Mouse (Mus musculus): ENCODE data around the gene Elk3. TPM values are rescaled to one million over a fixed set of nuclear protein-coding genes. Genes with fewer than 3 reads are reported as not detected.

Gene Elk3
- polyA plus RNA-seq, 1 experiment from 2014 or later: 34.4 TPM

DNA sequence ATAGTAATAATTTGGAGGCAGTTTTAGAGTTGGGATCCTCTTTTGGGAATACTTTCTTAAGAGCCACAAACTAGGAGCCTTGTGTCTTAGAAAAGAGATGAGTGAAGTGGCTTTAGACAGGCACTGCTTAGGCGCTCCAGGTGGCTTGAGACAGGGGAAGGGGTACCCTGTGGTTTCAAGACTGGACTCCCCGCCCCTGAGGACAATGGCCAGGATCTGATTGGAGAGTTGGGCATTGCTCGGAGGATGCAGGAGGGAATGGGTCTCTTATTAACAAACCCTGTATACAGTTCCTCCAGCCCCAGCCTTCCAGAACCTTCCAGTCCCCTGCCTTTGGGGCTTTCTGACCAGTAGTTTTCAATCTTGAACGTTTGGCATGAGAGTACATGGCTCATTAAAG is 641 bp upstream of the Elk3 start:
- ATAC-seq (ENCODE audit: low read depth): no peak

GRCm38 (mm10) chr10:93309934-93310621 is 857 bp downstream of the Elk3 start:
- Histone ChIP-seq H3K4me2 (ENCODE audit: low read depth, low read length) (peak overlapping the region; percentile 92), H3K27ac (replicated peaks; ENCODE audit: low read depth, low read length) (peak overlapping the region; percentile 96), H3K27me3 (replicated peaks; ENCODE audit: control insufficient read depth, insufficient read depth, low read length) (no peaks in the 10 kb centered on the region; the same call in 1 of the 2 replicates), H3K9me3 (ENCODE audit: control insufficient read depth, low read length) (peaks cover under 1% of the 10 kb centered on the region; the same call in 1 of the 2 replicates), H3K4me3 (ENCODE audit: low read depth, low read length) (peak overlapping the region; percentile 85), H3K9ac (ENCODE audit: low read depth, low read length) (peak overlapping the region; percentile 95), H3K36me3 (ENCODE audit: control insufficient read depth, insufficient read depth, low read length) (no peaks in the 10 kb centered on the region), H3K4me1 (ENCODE audit: control insufficient read depth, insufficient read depth, low read length) (peaks cover 12% of the 10 kb centered on the region)
- DNase-seq (ENCODE audit: low spot score) (no peak), ATAC-seq (ENCODE audit: low read depth) (peak; percentile 38; the same call in 1 of the 2 replicates)
- WGBS: under 1% methylated on average over 42 of the region's 43 CpGs

More for the DNA sequence above, 641 bp upstream of the Elk3 start:
- Histone ChIP-seq H3K4me3 (ENCODE audit: low read depth, low read length) (peak overlapping the region; percentile 85), H3K36me3 (ENCODE audit: control insufficient read depth, insufficient read depth, low read length) (no peaks in the 10 kb centered on the region), H3K27ac (replicated peaks; ENCODE audit: low read depth, low read length) (peak overlapping the region; percentile 96; the same call in 1 of the 2 replicates), H3K9ac (ENCODE audit: low read depth, low read length) (peak overlapping the region; percentile 95; the same call in 1 of the 2 replicates), H3K4me1 (ENCODE audit: control insufficient read depth, insufficient read depth, low read length) (peaks cover 5% of the 10 kb centered on the region), H3K27me3 (replicated peaks; ENCODE audit: control insufficient read depth, insufficient read depth, low read length) (no peaks in the 10 kb centered on the region; the same call in 1 of the 2 replicates), H3K9me3 (ENCODE audit: control insufficient read depth, low read length) (peaks cover 8% of the 10 kb centered on the region; the same call in 1 of the 2 replicates), H3K4me2 (ENCODE audit: low read depth, low read length) (peak overlapping the region; percentile 92)
- 12% methylated on average over 4 of the region's 4 CpGs for WGBS
- no peak for DNase-seq (ENCODE audit: low spot score)

- Histone ChIP-seq H3K4me3 (ENCODE audit: low read depth, low read length) (peak overlapping the region; percentile 85), H3K4me2 (ENCODE audit: low read depth, low read length) (peak overlapping the region; percentile 92), H3K27me3 (replicated peaks; ENCODE audit: control insufficient read depth, insufficient read depth, low read length) (no peaks in the 10 kb centered on the region; the same call in 1 of the 2 replicates), H3K9me3 (ENCODE audit: control insufficient read depth, low read length) (no peaks in the 10 kb centered on the region), H3K9ac (ENCODE audit: low read depth, low read length) (peak overlapping the region; percentile 95), H3K4me1 (ENCODE audit: control insufficient read depth, insufficient read depth, low read length) (peaks cover 12% of the 10 kb centered on the region), H3K36me3 (ENCODE audit: control insufficient read depth, insufficient read depth, low read length) (no peaks in the 10 kb centered on the region), H3K27ac (replicated peaks; ENCODE audit: low read depth, low read length) (peak overlapping the region; percentile 96)
- WGBS: 0% methylated on average over 19 of the region's 23 CpGs
- DNase-seq (ENCODE audit: low spot score): peak; percentile 91
- peak; percentile 56 for ATAC-seq (ENCODE audit: low read depth)
These were observed 1.6 kb downstream of the Elk3 start for GRCm38 (mm10) chr10:93309131-93309933.

DNA sequence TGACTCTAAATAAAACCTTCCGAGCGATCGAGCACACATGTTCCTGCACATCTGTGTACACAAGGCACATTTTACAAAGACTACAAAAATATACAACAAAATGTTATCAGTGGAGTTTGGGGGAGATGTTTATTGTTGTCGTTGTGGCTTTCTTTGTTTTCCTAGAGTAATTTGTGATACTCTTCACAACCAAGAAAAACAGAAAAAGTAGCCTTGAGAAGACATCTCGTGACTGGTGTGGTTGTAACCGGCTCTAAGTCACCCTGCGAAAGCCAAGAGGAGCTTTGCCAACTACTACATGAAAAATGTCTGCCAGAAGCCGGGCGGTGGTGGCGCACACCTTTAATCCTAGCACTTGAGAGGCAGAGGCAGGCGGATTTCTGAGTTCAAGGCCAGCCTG is 4.6 kb downstream of the Elk3 start:
- H3K4me2 ChIP-seq (ENCODE audit: low read depth, low read length): peak overlapping the region; percentile 92
- H3K9me3 ChIP-seq (ENCODE audit: control insufficient read depth, low read length): no peaks in the 10 kb centered on the region
- H3K9ac ChIP-seq (ENCODE audit: low read depth, low read length): no peak overlapping the region
- no peaks in the 10 kb centered on the region for H3K36me3 ChIP-seq (ENCODE audit: control insufficient read depth, insufficient read depth, low read length)
- DNase-seq (ENCODE audit: low spot score) (no peak), ATAC-seq (ENCODE audit: low read depth) (no peak)
- no peak overlapping the region for H3K4me3 ChIP-seq (ENCODE audit: low read depth, low read length)
- H3K27me3 ChIP-seq (replicated peaks; ENCODE audit: control insufficient read depth, insufficient read depth, low read length): no peaks in the 10 kb centered on the region
- H3K27ac ChIP-seq (replicated peaks; ENCODE audit: low read depth, low read length): no peak overlapping the region; the same call in 1 of the 2 replicates
- peaks cover 15% of the 10 kb centered on the region for H3K4me1 ChIP-seq (ENCODE audit: control insufficient read depth, insufficient read depth, low read length)
- WGBS: 76% methylated on average over 11 of the region's 11 CpGs

DNA sequence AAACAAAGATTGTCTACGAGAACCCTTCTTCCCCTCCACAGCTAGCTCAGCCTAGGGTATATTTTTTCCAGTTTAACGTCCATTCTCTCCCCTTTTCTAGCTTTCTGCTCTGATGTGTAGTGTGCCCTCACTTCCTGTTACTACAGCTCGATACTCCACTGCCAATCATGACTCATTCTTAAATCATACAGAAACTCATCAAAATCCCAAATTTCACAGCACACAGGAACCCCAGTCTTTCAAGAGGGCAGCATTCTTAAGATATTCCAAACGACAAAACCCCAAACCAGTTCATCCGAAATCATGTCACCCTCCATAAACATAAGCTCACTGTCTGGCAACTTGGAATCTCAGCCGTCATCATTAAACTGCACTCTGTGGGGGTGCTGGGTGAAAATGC is 5.0 kb downstream of the Elk3 start:
- H3K9me3 ChIP-seq (ENCODE audit: control insufficient read depth, low read length): no peaks in the 10 kb centered on the region
- H3K27ac ChIP-seq (replicated peaks; ENCODE audit: low read depth, low read length): no peak overlapping the region; the same call in 1 of the 2 replicates
- no peak for ATAC-seq (ENCODE audit: low read depth)
- H3K4me3 ChIP-seq (ENCODE audit: low read depth, low read length): no peak overlapping the region
- WGBS: 39% methylated on average over 6 of the region's 6 CpGs
- peaks cover 15% of the 10 kb centered on the region for H3K4me1 ChIP-seq (ENCODE audit: control insufficient read depth, insufficient read depth, low read length)
- no peaks in the 10 kb centered on the region for H3K27me3 ChIP-seq (replicated peaks; ENCODE audit: control insufficient read depth, insufficient read depth, low read length)
- H3K9ac ChIP-seq (ENCODE audit: low read depth, low read length): 0 out of 2 replicates have a peak overlapping the region, but pooled peaks have one; percentile 11
- DNase-seq (ENCODE audit: low spot score): no peak
- no peaks in the 10 kb centered on the region for H3K36me3 ChIP-seq (ENCODE audit: control insufficient read depth, insufficient read depth, low read length)
- peak overlapping the region; percentile 18 for H3K4me2 ChIP-seq (ENCODE audit: low read depth, low read length)

DNA sequence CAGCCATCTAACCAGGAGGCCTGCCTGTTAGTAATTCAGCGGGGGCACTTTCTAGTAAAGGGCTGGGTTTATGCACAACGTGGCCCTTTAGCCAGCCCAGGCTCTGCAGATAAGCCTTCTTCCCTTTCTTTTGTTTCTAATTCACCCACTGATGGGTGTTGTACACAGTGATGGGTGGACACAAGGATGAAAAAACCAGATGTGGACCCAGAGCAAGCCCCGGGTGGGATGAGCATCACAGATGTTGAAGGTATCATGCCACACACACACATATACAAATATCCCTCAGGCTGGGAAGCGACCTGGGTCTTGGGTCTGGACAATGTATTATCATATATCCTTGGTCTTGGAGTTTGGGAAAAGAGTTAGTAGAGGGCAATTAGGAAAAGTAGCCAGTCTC is 7.7 kb downstream of the Elk3 start:
- H3K9ac ChIP-seq (ENCODE audit: low read depth, low read length): no peak overlapping the region
- H3K4me3 ChIP-seq (ENCODE audit: low read depth, low read length): no peak overlapping the region
- H3K4me1 ChIP-seq (ENCODE audit: control insufficient read depth, insufficient read depth, low read length): peaks cover 17% of the 10 kb centered on the region
- H3K9me3 ChIP-seq (ENCODE audit: control insufficient read depth, low read length): no peaks in the 10 kb centered on the region
- H3K36me3 ChIP-seq (ENCODE audit: control insufficient read depth, insufficient read depth, low read length): 0 out of 2 replicates have a peak, but pooled peaks cover 3% of the 10 kb centered on the region
- no peak for DNase-seq (ENCODE audit: low spot score)
- 64% methylated on average over 4 of the region's 4 CpGs for WGBS
- no peak for ATAC-seq (ENCODE audit: low read depth)
- no peaks in the 10 kb centered on the region for H3K27me3 ChIP-seq (replicated peaks; ENCODE audit: control insufficient read depth, insufficient read depth, low read length)
- H3K27ac ChIP-seq (replicated peaks; ENCODE audit: low read depth, low read length): peak overlapping the region; percentile 48; the same call in 1 of the 2 replicates
- H3K4me2 ChIP-seq (ENCODE audit: low read depth, low read length): 0 out of 2 replicates have a peak overlapping the region, but pooled peaks have one; percentile 24

- Histone ChIP-seq H3K9me3 (ENCODE audit: control insufficient read depth, low read length) (no peaks in the 10 kb centered on the region), H3K4me1 (ENCODE audit: control insufficient read depth, insufficient read depth, low read length) (peaks cover 20% of the 10 kb centered on the region), H3K27ac (replicated peaks; ENCODE audit: low read depth, low read length) (peak overlapping the region; percentile 55; the same call in 1 of the 2 replicates), H3K4me2 (ENCODE audit: low read depth, low read length) (no peak overlapping the region), H3K27me3 (replicated peaks; ENCODE audit: control insufficient read depth, insufficient read depth, low read length) (no peaks in the 10 kb centered on the region), H3K4me3 (ENCODE audit: low read depth, low read length) (no peak overlapping the region), H3K36me3 (ENCODE audit: control insufficient read depth, insufficient read depth, low read length) (0 out of 2 replicates have a peak, but pooled peaks cover 3% of the 10 kb centered on the region), H3K9ac (ENCODE audit: low read depth, low read length) (no peak overlapping the region)
- 71% methylated on average over 8 of the region's 8 CpGs for WGBS
- ATAC-seq (ENCODE audit: low read depth): no peak
- no peak for DNase-seq (ENCODE audit: low spot score)
These were observed 9.1 kb downstream of the Elk3 start for GRCm38 (mm10) chr10:93301831-93302230.

- DNase-seq (ENCODE audit: low spot score) (no peak), ATAC-seq (ENCODE audit: low read depth) (peak; percentile 35; the same call in 1 of the 2 replicates)
- Histone ChIP-seq H3K4me2 (ENCODE audit: low read depth, low read length) (no peak overlapping the region), H3K27me3 (replicated peaks; ENCODE audit: control insufficient read depth, insufficient read depth, low read length) (no peaks in the 10 kb centered on the region), H3K27ac (replicated peaks; ENCODE audit: low read depth, low read length) (0 out of 2 replicates have a peak overlapping the region, but pooled peaks have one; percentile 18), H3K36me3 (ENCODE audit: control insufficient read depth, insufficient read depth, low read length) (0 out of 2 replicates have a peak, but pooled peaks cover 6% of the 10 kb centered on the region), H3K4me1 (ENCODE audit: control insufficient read depth, insufficient read depth, low read length) (peaks cover 25% of the 10 kb centered on the region), H3K9me3 (ENCODE audit: control insufficient read depth, low read length) (no peaks in the 10 kb centered on the region), H3K4me3 (ENCODE audit: low read depth, low read length) (no peak overlapping the region), H3K9ac (ENCODE audit: low read depth, low read length) (no peak overlapping the region)
- 35% methylated on average over 7 of the region's 7 CpGs for WGBS
These were observed 12.7 kb downstream of the Elk3 start for GRCm38 (mm10) chr10:93298208-93298607.
